Mouse (Mus musculus) left cerebral cortex, postnatal 25 days (tissue): ENCODE results near the gene Upp1. TPM values are rescaled to one million over a fixed set of nuclear protein-coding genes. Genes with fewer than 3 reads are reported as not detected.
"Not testable (repeated sequence)": the region's sequence is repeated elsewhere in the genome, so short reads cannot be mapped to it uniquely, and the experiment has no call there.

Source experiments
- DNase-seq, 2 experiments: peaks; one replicate each; pipeline ENCODE4 v3.0.0; 2022; ENCODE audit warnings: low spot score in 2 of 2, mixed read lengths in 1 of 2
- intact Hi-C: fragments of 180-260 bp; cut with DNase I; formaldehyde crosslinking; loops from one replicate; pipeline ENCODE4 v1.15.1; 2025
- total RNA-seq, 2 experiments: library from RNA; stranded (reverse); gene quantifications; 2 replicates each; pipeline ENCODE4 v1.2.3; 2021

Upp1 gene
- total RNA-seq, 2 experiments from 2014 or later, result 2.2 to 2.5 TPM

GRCm38 (mm10) chr11:9146683-9147082 is 28.8 kb downstream of the Upp1 start:
- no peak for DNase-seq
- intact Hi-C loops, result no loop called here

GRCm38 (mm10) chr11:9148206-9148605 is 30.3 kb downstream of the Upp1 start:
- DNase-seq, result no peak
- intact Hi-C loops, result no loop called here

DNA sequence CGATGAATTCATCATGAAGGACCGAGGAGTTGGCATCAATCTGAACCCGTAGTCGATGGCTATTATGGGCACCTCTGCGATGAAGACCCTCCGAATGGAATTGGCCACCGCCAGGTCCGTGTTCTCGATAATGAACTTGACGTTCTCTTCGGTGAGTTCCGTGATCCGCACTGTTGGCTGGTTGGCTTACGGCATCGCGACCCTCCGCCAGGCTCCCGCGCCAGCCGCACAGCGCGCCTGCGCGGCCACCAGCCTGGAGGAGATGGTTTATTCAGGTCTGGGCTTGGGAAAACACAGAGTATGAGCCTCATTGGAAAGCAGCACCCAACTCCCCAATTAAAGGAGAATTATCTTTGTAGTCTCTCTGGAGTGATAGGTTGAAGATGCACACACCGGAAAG is 32.5 kb downstream of the Upp1 start:
- intact Hi-C loops, DNase-seq: not testable (repeated sequence)

DNA sequence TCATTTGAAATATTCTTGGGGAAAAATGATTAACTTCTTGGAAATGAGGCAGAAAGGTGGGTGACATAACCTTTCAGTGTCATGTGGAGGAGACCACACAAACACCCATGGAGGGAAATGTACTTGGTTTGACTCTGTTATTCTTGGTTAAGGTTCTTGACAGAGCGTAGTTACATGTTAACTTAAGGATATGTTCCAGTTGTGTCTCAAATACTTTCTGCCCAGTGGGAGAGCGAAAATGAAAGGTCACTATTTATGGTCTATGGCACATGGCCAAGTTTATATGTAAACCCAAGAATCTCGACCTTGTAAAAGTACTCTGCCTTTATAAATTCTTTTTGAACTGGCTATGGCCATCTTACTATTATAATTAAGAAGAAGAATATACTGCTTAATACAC is 42.0 kb downstream of the Upp1 start:
- no peak for DNase-seq
- intact Hi-C loops, result no loop called here

DNA sequence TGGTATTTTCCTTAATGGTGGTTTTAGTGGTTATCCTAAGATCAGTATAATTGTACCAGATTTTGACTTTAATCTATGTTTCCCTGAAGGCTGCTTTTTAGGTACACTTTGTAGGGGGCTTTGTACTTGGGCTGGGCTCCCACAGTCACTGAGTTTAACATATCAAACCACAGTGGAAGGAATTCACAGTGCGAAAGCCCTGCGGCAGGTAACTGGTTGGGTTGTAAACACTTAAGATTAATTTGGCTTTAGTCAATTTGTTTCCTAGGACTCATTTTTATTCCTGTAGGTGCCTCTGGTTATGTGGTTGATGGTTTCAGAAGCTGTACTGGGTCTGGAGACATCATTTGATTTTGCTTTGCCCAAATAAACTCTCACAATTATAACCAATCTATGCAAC is 49.4 kb downstream of the Upp1 start:
- intact Hi-C loops, result no loop called here
- no peak for DNase-seq

- intact Hi-C loops, result no loop called here
- no peak for DNase-seq
Measured at GRCm38 (mm10) chr11:9181477-9181876, 63.6 kb downstream of the Upp1 start.

Other genes with a start within 250 kb of the Upp1 start
- gene Pkd1l1, start 144.8 kb upstream of the Upp1 start, total RNA-seq, result not detected
- 10 to 100 TPM; 11.0 to 13.6 TPM for gene Hus1, start 106.9 kb upstream of the Upp1 start, total RNA-seq
- under 1 TPM; 0.62 to 0.66 TPM for gene Gm11992, start 69.5 kb upstream of the Upp1 start, total RNA-seq
- under 1 TPM in 1 of 2 experiments, not detected in 1; 0.30 TPM for gene Sun3, start 69.1 kb upstream of the Upp1 start, total RNA-seq
- gene Abca13, start 73.8 kb downstream of the Upp1 start, total RNA-seq, result under 1 TPM; 0.05 TPM